Mouse (Mus musculus) left cerebral cortex, postnatal 36 days (tissue): Measurements from ENCODE around the gene 1700123O20Rik. TPM values are rescaled to one million over a fixed set of nuclear protein-coding genes. Genes with fewer than 3 reads are reported as not detected.

Source experiments
- DNase-seq, 2 experiments: peaks; one replicate each; pipeline ENCODE4 v3.0.0; 2021 to 2022; ENCODE audit warnings: low spot score in 2 of 2, mixed read lengths in 1 of 2
- intact Hi-C: fragments of 180-260 bp; cut with DNase I; formaldehyde crosslinking; loops from one replicate; pipeline ENCODE4 v1.15.1; 2025
- total RNA-seq, 2 experiments: library from RNA; stranded (reverse); gene quantifications; 2 replicates each; pipeline ENCODE4 v1.2.3; 2021

The 1700123O20Rik gene
- total RNA-seq, result 10 to 100 TPM; 22.6 to 23.1 TPM

DNA sequence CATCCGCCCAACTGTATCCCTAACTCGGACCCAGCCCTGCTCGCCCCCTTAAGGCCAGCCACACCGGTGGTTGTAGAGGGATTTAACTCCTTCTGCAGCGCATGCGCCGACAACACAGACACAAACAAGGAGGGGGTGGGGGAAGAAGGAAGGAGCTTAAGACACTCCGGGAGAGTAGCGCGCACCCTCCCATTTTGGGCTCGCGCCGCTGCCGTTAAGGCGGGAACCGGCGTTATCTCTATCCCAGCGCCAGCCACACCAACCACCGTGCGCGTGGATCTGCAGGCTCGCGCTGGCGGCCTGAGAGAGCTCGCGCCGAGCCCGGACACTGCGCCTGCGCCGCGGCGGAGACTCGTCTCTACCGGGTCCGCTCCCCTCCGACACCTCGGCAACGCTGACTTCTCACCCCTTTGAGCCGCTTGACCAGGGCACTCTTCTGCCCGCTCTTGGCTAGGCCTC lies at the start of gene 1700123O20Rik:
1700123O20Rik (plus strand) TSS at position 154 of the 459 bp plus-strand sequence.
- intact Hi-C loops, result loop anchor here (5.0 kb wide), 1 partner anchor 34 kb away; no protein-coding TSS in a partner anchor
- no peak for DNase-seq

DNA sequence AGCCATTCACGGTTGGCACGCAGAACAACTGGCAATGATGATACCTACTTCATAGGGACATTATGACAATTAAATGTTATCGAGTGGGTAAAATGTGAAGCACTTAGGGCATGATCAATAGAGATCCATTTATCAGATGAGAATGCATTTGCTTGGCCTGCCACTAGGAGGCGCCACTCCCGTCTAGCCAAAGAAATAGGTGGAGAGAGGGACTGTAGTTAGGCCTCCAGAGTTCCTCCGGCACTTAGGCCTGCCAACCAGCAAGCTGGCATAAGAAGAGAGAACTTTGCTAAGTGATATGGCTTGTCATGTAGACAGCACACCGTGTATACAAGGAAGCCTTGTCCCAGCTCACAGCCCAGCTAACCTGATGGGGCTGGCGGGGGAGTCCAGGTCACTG lies 49.1 kb upstream of the 1700123O20Rik start:
- intact Hi-C loops, result no loop called here
- DNase-seq, result no peak

DNA sequence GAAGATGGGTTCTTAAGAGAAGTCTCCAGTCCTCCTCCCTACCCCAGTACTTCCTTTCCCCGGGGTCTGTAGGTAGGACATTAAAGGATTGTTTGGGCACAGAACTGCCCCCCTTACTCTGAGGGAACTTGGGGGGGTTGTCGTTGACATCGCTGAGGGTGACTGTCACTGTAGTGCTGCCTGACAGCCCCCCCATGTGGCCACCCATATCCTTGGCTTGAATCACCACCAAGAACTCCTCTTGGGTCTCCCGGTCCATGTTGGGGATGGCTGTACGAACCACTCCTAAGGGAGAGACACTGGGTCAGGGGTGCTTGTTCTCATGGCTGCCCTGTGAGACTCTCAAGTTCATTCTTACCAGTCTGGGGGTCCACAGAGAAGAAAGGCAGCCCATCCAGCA lies 47.8 kb upstream of the 1700123O20Rik start:
- DNase-seq, result no peak
- intact Hi-C loops, result no loop called here

DNA sequence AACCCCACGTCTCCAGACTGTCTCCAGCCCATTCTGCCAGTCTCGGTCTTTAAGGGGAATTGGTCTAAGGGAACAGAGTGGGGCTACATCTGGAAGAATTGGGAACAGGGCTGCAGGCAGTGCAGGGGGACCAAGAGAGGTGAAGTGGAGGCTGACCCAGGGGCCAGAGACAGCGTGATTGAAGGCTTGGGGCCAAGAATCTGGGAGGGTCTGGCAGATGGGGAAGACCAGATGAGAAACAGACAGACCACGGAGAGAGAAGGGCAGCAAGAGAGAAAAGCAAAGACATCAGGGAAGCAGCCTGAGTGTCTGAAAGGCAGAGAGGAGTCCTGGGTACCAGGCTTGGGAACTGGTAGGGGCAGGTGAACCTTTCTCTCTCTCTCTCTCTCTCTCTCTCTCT lies 45.9 kb upstream of the 1700123O20Rik start:
- intact Hi-C loops, result loop anchor here (2.0 to 5.0 kb wide), 5 partner anchors 33 to 581 kb away; partner anchors contain the start of gene 4931414P19Rik
- no peak for DNase-seq

- intact Hi-C loops, result loop anchor here (2.0 to 5.0 kb wide), 5 partner anchors 34 to 582 kb away; partner anchors contain the start of gene 4931414P19Rik
- no peak for DNase-seq
These were observed 45.1 kb upstream of the 1700123O20Rik start, which contains the start of gene Gm17606 for GRCm38 (mm10) chr14:54640946-54641304. Gene Gm17606, plus strand, starts transcription at chr14:54640952.

- intact Hi-C loops, result loop anchor here (2.0 to 5.0 kb wide), 5 partner anchors 34 to 583 kb away; partner anchors contain the start of gene 4931414P19Rik
- DNase-seq, result peak; percentile 87 to 89
These were observed 44.6 kb upstream of the 1700123O20Rik start, which contains the start of gene Cdh24 for GRCm38 (mm10) chr14:54641305-54641969. Gene Cdh24, minus strand, starts transcription at chr14:54641364.

GRCm38 (mm10) chr14:54642224-54642944 lies 43.6 kb upstream of the 1700123O20Rik start:
- no peak for DNase-seq
- intact Hi-C loops, result loop anchor here (5.0 kb wide), 3 partner anchors 35 to 415 kb away; partner anchors contain the start of gene 4931414P19Rik

DNA sequence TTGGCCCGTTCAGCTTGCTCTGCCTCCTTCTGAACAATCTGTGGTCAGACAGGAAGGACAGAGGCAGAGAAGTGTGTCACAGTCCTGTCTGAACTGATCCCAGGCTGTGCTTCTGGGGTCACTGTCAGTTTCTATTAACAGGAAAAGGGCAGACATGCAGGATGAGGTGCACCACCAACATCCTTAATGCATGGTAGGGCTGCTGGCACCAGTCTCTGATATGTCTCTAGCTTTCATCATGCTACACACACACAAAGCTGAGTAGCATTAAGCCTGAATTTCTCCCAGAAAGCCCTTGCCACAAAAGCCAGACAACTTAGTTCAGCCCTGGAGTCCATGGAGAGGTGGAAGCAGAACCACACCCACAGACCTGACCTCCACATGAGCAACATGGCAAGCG lies 43.0 kb upstream of the 1700123O20Rik start:
- no peak for DNase-seq
- intact Hi-C loops, result loop anchor here (5.0 kb wide), 3 partner anchors 36 to 416 kb away; partner anchors contain the start of gene 4931414P19Rik

DNA sequence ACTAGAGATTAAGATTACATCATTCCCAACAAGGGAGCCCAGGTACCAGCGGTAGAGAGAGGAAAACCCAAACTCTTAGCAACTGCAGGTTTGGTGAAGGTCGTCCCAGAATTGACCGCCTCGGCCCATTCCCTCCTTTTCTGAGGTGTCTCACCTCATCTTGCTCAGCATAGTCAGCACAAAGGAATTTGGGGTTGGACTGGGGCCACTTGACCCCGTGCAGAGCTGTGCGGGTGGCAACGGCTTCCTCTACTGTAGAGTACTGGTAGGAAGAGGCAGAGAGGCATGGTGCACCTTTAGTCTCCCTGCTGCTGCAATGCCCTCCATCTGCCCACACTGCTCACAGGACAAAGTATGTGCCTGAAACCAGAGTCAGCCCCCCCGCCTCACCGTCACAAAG lies 41.7 kb upstream of the 1700123O20Rik start:
- intact Hi-C loops, result loop anchor here (5.0 kb wide), 3 partner anchors 37 to 417 kb away; partner anchors contain the start of gene 4931414P19Rik
- DNase-seq, result no peak

DNA sequence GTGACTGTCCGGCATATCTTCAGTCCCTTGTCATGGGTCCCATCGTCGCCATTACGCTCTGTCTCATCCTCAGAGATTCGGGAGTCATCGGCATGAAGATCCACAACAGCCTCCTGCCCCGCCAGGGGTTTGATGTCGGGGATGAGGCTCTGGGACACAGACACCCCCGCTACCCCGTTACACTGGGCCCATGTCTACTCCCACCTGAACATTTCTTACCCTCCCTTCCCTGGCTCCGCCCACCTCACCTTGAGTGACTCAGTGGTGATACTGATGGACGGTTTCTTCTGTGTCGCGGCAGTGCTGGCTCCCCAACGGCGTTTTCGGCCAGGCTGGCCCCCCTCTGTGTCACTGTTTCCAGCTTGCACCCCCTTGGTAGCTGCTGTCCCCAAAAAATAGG lies 39.6 kb upstream of the 1700123O20Rik start:
- intact Hi-C loops, result no loop called here

DNA sequence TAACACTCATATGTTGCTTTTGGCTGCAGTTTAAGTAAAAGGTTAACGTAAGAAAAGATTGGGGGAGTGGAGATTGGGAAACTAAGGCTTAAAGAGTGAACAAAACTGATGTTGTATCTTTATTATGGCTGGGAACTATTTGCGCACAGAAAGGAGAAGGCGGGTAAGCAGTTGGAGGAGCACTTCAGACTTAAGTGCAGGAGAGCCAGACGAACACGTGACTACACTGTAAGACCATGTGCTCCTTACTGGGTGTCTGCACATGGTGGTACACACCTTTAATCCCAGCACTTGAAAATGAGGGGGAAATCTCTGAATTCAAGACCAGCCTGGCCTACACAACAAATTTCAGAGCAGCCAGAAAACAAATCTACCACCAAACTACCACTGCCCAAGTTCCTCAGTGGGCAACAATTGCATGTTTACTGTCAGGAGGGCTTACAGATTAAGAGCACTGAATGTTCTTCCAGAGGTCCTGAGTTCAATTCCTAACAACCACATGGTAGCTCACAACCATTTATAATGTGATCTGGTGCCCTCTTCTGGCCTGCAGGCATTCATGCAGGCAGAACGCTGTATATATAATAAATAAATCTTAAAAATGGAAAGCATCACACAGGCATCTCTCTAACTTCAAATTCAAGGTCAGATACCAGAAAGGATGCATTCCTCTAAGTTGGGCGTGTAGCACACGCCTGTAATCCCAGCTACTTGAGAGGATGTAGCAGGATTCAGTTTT lies 38.9 kb upstream of the 1700123O20Rik start:
- intact Hi-C loops, result no loop called here
- no peak for DNase-seq

More for the DNA sequence above, 39.6 kb upstream of the 1700123O20Rik start:
- no peak for DNase-seq

GRCm38 (mm10) chr14:54647900-54648299 lies 38.1 kb upstream of the 1700123O20Rik start:
- DNase-seq, result no peak
- intact Hi-C loops, result no loop called here

DNA sequence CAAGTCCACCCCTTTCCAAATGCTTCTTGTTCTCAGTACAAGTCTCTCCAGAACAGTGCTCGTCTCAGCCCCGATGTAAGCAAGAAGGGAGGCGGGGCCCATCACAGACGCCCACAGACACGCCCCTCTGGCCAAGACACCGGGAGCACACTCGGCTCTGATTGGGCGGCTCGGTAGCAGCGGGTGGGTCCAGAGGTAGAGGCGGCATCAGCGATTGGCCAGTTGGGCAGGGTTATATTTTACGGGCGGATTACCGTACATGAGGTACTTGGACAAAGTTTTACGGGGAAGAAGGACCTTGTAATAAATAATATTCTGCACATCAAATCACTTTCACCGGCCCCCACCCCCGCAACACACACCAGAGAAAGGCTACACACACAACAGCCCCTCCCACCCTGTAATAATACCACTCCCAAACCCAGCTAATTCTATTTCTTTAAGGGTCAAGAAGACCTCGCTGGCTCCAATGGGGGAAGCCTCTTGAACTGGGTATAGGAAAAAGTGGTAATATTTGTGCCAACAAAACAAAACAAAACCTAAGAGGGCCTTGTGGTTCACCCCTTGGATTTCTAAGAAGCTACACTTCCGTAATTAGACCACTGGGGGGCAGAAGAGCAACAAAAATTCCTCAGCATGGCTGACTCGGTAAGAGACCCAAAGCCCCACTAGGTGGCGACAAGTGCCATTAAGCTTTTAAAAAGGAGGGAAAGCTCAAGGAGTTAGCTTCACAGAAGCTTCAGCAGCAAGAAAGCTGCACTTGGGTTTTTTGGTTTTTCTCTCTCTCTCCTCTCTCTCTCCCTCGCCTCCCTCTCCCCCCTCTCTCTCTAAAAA lies 35.2 kb upstream of the 1700123O20Rik start:
- peak; percentile 65 to 74 for DNase-seq
- intact Hi-C loops, result loop anchor here (1.0 to 5.0 kb wide), 2 partner anchors 36 to 50 kb away; partner anchors contain the start of genes 1700123O20Rik and Acin1

DNA sequence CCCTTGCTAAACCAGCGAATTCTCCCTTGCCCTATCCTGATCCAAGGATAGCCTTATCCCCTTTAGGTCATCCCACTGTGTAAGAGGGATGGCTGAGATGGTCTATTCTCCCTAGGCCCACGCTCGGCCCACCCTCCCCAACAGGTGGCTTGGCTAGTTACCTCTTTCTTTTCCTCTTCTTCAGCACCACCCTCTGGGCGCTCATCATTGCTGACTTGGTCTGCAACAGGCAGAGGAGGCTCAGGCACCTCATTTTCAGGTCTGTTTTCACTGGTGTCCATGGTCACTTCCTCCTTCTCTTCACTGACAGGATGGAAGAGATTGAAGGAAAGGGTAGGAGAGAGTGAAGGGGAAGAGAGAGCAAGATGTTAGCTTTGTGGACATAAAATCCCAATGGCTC lies 34.5 kb upstream of the 1700123O20Rik start:
- intact Hi-C loops, result loop anchor here (1.0 to 5.0 kb wide), 2 partner anchors 36 to 50 kb away; partner anchors contain the start of genes 1700123O20Rik and Acin1
- no peak for DNase-seq

DNA sequence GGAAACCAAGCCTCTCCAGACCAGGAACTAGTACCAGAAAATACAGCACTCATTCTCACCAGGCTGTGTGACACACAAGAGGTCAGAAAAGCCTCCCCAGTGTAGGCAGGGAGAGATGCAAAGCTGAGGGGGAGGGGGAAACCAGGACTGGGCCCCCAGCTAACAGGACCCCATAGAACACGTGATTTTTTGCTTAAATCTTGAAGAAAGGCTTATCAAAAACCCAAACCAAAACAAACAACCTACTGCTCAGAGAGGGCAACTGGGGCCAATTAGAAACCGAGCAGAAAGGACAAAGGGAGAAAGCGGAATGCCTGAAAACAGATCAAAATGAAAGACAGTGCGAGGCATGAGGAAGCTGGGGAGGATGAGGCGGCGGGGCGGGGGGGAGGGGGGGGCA lies 33.2 kb upstream of the 1700123O20Rik start:
- intact Hi-C loops, result loop anchor here (5.0 kb wide), 1 partner anchor 35 kb away; the partner anchor contains the start of genes 1700123O20Rik and Acin1

DNA sequence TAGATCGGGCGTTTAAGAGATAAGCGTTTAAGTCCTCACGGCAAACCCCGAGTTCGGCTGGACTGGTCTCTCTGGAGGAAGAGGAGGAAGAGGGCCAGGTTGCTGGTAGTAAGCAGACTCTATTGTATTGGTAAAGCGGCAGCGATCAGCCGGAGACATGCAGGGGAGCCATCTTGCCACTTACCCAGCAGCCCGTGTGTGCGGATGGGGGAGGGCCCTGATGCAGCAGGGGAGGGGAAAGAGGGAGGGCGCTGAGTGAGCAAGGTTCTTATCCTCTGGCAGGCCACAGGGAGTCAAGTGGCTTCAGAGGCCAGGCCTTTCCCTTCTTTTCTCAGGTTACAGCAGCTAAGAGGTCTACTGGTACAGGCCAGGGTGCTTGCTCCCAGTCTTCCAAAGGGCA lies 32.5 kb upstream of the 1700123O20Rik start:
- intact Hi-C loops, result loop anchor here (5.0 kb wide), 1 partner anchor 34 kb away; the partner anchor contains the start of genes 1700123O20Rik and Acin1
- DNase-seq, result peak; percentile 81 to 83

More for the DNA sequence above, 33.2 kb upstream of the 1700123O20Rik start:
- DNase-seq, result no peak

GRCm38 (mm10) chr14:54660009-54660408 lies 26.0 kb upstream of the 1700123O20Rik start:
- intact Hi-C loops, result no loop called here

DNA sequence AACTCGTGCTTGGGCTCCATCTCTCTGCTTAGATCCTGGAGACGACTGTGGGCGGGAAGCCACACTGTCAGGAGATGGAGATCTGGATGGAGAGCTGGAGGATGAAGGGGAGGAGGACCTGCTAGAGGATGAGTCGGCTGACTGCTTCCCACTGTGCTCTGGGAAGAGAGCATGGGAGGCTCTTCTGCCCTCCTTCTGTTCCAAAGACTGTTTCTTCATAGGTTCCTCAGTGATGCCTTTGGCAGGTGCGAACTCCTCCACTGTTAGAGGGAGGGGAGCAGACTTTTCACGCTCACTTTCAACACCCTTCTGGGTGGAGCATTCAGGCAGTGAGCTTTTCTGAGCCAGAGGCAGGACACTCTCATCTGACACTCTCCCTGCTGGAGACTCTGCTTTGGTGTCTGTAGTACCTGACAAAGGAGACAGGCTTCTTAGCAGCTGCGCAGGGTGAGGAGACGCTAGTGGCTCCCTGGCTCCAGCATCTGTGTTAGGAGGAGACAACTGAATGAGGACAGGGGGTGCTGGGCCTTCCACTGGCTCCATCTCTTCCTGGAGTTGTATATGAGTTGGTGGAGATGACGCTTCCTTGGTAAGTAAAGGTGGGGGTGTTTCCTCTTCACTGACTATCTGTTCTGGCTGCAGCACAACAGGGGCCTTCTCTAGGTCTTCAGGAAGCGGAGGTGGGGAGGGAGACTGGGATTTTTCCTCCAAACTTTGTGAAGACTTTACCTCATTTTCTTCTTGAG lies 21.4 kb upstream of the 1700123O20Rik start:
- peak; percentile 60 to 72 for DNase-seq
- intact Hi-C loops, result no loop called here

More at GRCm38 (mm10) chr14:54660009-54660408, 26.0 kb upstream of the 1700123O20Rik start:
- DNase-seq, result no peak
